Mouse (Mus musculus) hindbrain, embryonic 16.5 days (tissue): ENCODE results near the gene Fam172a. TPM values are rescaled to one million over a fixed set of nuclear protein-coding genes. Genes with fewer than 3 reads are reported as not detected.
A peak's percentile ranks its signal among the peaks of the same experiment; 100 is the strongest.

Experiments
- ATAC-seq: fragments of 200-750 bp; cut with Nextera tagmentation; 2 replicates; pipeline ENCODE4 v1.8.0; 2017; ENCODE audit warnings: moderate TSS enrichment, moderate library complexity
- H3K27ac ChIP-seq: fragments of 300-500 bp; sonication (generic); 2 replicates; pipeline ENCODE4 v1.5.1; 2014; ENCODE audit warnings: low read depth, mild to moderate bottlenecking, control low read depth, low read length, moderate library complexity
- H3K27me3 ChIP-seq: fragments of 300-500 bp; sonication (generic); replicated peaks from 2 replicates; pipeline ENCODE4 v1.6.1; 2014; ENCODE audit warnings: low read length; ENCODE audit not compliant: control insufficient read depth, insufficient read depth
- H3K36me3 ChIP-seq: fragments of 300-500 bp; sonication (generic); 2 replicates; pipeline ENCODE4 v1.6.1; 2014; ENCODE audit warnings: mild to moderate bottlenecking, low read length, moderate library complexity, mixed read lengths; ENCODE audit not compliant: control insufficient read depth, insufficient read depth
- H3K4me1 ChIP-seq: fragments of 300-500 bp; sonication (generic); 2 replicates; pipeline ENCODE4 v1.6.1; 2014; ENCODE audit warnings: low read depth, low read length; ENCODE audit not compliant: control insufficient read depth, insufficient read depth
- H3K4me2 ChIP-seq: fragments of 300-500 bp; sonication (generic); 2 replicates; pipeline ENCODE4 v1.6.1; 2014; ENCODE audit warnings: mild to moderate bottlenecking, low read length, control low read depth, moderate library complexity
- H3K4me3 ChIP-seq: fragments of 300-500 bp; sonication (generic); 2 replicates; pipeline ENCODE4 v1.5.1; 2014; ENCODE audit warnings: mild to moderate bottlenecking, low read length, control low read depth, moderate library complexity
- H3K9ac ChIP-seq: fragments of 300-500 bp; sonication (generic); 2 replicates; pipeline ENCODE4 v1.6.1; 2014; ENCODE audit warnings: low read depth, mild to moderate bottlenecking, control low read depth, low read length, moderate library complexity
- H3K9me3 ChIP-seq: fragments of 300-500 bp; sonication (generic); 2 replicates; pipeline ENCODE4 v1.6.1; 2014; ENCODE audit warnings: mild to moderate bottlenecking, low read length, moderate library complexity; ENCODE audit not compliant: control insufficient read depth
- WGBS: fragments of 180-500 bp; shearing (Covaris S2); extraction: QIAGEN DNeasy Blood & Tissue Kit; methylation state at CpG from one replicate; pipeline ENCODE4 v1.1.7; 2014; 5-methylcytosine and 5-hydroxymethylcytosine counted together
- polyA plus RNA-seq: library from polyadenylated mRNA; unstranded; fragments of >200 nt; fragmentation: Nextera tagmentation; extraction: Ambion mirVana; gene quantifications from 2 replicates; pipeline ENCODE4 v1.2.1, GENCODE M21; 2015

Gene Fam172a
- polyA plus RNA-seq, 1 experiment from 2014 or later: 40.8 TPM

DNA sequence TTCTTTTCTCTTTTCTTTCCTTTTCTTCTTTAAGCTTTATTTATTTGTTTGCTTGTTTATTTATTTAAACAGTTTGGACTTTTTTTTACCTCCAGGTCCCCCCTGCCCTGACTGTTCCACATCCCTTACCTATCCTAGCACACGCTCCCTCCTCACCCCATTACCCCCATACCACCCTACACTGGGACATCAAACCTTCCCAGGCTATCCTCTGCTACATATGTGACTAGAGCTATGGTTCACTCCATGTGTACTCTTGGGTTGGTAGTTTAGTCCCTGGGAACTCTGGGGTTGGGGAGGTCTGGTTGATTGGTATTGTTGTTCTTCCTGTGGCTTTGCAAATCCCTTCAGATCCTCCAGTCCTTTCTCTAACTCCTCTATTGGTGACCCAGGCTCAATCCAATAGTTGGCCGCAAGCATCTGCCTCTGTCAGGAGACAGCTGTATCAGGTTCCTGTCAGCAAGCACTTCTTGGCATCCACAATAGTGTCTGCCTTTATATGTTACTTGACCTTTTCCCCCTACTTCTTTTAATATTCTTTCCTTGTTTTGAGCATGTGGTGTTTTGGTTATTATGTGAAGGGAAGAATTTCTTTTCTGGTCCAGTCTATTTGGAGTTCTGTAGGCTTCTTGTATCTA lies 141.3 kb downstream of the Fam172a start:
- no peaks in the 10 kb centered on the region for H3K9me3 ChIP-seq
- 93% methylated on average over 2 of the region's 2 CpGs for WGBS
- H3K27me3 ChIP-seq: no peaks in the 10 kb centered on the region
- no peak overlapping the region for H3K4me2 ChIP-seq
- no peaks in the 10 kb centered on the region for H3K4me1 ChIP-seq
- no peak overlapping the region for H3K9ac ChIP-seq
- H3K27ac ChIP-seq: no peak overlapping the region
- no peak for ATAC-seq
- H3K4me3 ChIP-seq: no peak overlapping the region
- no peaks in the 10 kb centered on the region for H3K36me3 ChIP-seq

DNA sequence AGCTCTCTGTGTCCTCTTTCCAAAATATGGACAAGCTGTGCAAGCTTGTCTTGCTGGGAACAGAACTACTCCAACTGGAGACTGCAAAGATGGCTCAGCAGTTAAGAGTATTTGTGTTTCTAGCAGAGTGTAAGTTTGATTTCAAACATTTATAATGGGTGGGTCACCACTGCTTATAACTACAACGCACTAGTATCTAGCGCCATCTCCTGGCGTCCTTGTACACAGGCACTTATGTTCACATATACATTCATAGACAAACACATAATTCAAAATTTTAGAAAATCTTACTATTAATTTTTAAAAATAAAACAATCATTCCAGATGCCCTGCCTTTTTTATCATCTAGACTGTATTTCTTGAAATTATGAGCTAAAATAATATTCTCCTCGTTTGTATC lies 147.0 kb downstream of the Fam172a start:
- no peak overlapping the region for H3K27ac ChIP-seq

DNA sequence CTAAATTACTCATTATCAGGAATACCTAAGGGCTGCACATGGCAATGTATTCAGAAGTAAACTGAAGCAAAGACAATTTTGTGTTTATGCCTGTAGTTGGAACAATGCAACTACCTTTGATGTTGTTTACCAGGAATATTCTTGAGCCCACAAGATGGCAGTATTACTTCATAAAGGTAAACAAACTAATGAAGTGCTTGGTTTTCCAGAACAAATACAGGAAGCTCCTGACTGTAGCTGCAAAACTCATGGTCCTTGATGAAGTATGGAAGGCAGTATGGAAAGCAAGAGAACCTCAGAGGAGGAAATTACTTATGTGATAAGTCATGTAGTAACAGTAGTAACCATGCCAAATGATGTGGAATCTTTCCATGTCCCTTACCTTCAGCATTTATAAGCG lies 163.0 kb downstream of the Fam172a start:
- no peaks in the 10 kb centered on the region for H3K9me3 ChIP-seq
- ATAC-seq: peak; percentile 34; the same call in 1 of the 2 replicates
- H3K27me3 ChIP-seq: no peaks in the 10 kb centered on the region
- no peak overlapping the region for H3K9ac ChIP-seq
- no peak overlapping the region for H3K27ac ChIP-seq
- H3K4me3 ChIP-seq: no peak overlapping the region
- no peaks in the 10 kb centered on the region for H3K36me3 ChIP-seq
- no peaks in the 10 kb centered on the region for H3K4me1 ChIP-seq
- 100% methylated on average over 1 of the region's 1 CpGs for WGBS
- H3K4me2 ChIP-seq: no peak overlapping the region

More for the DNA sequence above, 147.0 kb downstream of the Fam172a start:
- Histone ChIP-seq H3K9ac (no peak overlapping the region), H3K27me3 (no peaks in the 10 kb centered on the region), H3K4me1 (no peaks in the 10 kb centered on the region), H3K9me3 (no peaks in the 10 kb centered on the region), H3K4me2 (no peak overlapping the region), H3K4me3 (no peak overlapping the region), H3K36me3 (no peaks in the 10 kb centered on the region)
- WGBS: 90% methylated on average over 4 of the region's 4 CpGs
- ATAC-seq: no peak

DNA sequence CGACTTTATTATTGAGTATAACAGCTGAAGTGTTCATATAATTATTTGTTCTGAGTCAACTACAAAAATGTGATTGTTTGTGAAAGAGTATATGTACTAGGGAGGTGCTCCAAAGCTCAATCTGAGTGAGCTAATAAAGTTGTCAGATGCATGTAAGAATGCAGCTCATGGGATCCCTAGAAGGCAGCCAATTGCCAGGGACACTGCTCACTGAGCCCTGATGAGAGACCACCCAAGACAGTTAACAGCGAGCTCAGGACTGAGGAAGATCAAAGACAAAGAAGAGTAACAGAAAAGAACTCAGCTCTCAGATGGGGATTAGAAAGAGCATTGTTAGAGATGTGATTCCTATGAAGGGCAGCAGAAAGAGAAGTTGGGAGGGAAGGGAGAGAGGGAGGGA lies 166.5 kb downstream of the Fam172a start:
- no peaks in the 10 kb centered on the region for H3K27me3 ChIP-seq
- H3K4me3 ChIP-seq: no peak overlapping the region
- no peak overlapping the region for H3K4me2 ChIP-seq
- H3K4me1 ChIP-seq: no peaks in the 10 kb centered on the region
- WGBS: 40% methylated on average over 2 of the region's 2 CpGs
- no peaks in the 10 kb centered on the region for H3K9me3 ChIP-seq
- no peak for ATAC-seq
- no peaks in the 10 kb centered on the region for H3K36me3 ChIP-seq
- no peak overlapping the region for H3K27ac ChIP-seq
- no peak overlapping the region for H3K9ac ChIP-seq

DNA sequence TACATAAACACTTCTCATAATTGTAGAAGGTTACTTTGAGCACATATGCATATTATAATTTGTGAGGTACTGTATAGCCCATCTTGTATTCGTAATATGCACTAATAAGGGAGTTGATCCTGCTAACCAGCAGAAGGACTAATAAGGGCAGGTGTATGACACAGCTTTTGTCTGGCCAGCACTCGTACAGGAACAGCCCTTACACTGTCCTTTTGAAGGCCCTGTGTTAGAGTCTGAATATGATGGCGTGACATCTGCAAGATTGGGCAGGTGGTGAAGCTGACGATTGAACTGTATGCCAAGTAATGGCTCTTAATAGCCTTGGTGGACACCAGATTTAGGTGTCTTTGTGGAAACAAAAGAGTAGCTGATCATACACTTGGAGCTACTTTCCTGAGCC lies 176.3 kb downstream of the Fam172a start:
- Histone ChIP-seq H3K4me2 (no peak overlapping the region), H3K9ac (no peak overlapping the region), H3K27ac (no peak overlapping the region), H3K27me3 (no peaks in the 10 kb centered on the region), H3K36me3 (no peaks in the 10 kb centered on the region), H3K4me1 (no peaks in the 10 kb centered on the region), H3K9me3 (no peaks in the 10 kb centered on the region), H3K4me3 (no peak overlapping the region)
- 60% methylated on average over 4 of the region's 4 CpGs for WGBS
- no peak for ATAC-seq

DNA sequence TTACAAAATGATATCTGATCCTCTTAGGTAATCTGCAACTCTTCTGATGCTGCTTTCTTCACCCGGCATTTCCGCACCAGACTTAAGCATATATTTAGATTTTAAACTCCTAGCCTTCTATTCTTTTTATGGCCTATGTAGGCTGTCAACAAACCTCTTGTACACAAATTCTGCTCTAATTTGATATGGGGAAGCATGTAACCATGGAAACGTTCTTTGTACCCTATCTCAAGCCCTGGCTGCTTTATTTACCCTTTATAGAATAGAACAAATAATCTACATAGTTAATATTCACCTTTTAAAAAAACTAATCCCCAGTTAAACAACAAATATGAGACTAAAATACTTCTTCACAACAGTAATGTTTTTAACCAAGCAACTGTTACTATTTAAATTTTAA lies 176.7 kb downstream of the Fam172a start:
- Histone ChIP-seq H3K4me1 (no peaks in the 10 kb centered on the region), H3K27me3 (no peaks in the 10 kb centered on the region), H3K4me3 (no peak overlapping the region), H3K27ac (no peak overlapping the region), H3K9ac (no peak overlapping the region), H3K9me3 (no peaks in the 10 kb centered on the region), H3K36me3 (no peaks in the 10 kb centered on the region), H3K4me2 (no peak overlapping the region)
- 66% methylated on average over 3 of the region's 3 CpGs for WGBS
- no peak for ATAC-seq

DNA sequence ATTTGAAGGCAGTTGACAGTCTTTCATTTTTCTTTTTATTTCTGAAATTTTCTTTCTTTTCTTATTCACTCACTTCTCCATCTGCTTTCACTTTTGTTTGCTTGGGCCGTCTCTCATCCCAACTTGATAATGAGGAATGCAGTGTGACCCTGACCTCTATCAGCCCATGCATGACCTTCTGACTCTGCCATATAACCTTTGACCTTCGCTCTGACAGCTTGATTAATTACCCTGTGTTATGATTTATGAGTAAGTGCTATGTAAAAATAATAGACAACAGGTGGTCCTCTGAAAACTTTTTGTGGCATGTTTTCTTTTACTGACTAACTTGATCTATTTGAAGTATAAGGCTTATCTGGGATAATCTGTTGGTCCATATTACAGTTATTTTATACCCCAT lies 195.8 kb downstream of the Fam172a start:
- ATAC-seq: no peak

DNA sequence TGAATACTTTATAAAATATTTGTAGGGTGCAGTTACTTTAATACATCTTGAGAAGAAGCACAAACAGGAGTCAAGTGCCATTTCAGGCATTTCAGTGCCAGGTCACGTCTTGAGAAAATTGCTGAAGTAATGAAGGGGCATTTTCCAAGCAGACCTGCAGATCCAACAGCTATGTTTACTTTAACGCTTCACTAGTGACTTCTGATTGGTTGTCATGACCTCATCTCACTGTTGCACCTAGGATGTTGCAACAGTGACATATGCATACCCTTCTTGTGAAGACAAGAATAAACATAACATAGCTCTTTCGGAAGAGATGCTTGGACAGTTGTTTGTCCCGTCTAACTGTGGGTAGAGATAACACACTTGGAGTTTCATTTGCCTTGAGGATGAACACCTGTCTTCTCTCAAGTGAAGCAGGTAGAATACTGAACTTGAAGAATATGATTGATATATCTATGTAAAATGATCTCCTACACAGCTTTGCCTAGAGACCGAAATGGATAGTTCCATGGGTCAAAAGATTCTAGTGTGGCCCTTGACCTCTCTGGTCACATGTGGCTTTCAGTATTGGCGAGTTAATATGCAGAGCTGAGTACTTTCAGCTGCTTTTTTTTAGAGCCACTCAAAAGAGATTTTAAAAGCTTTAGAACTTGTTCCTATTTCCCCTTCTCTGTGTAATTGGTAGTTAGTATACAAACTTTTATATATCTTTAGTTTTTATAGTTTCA lies 196.4 kb downstream of the Fam172a start:
- no peak overlapping the region for H3K4me3 ChIP-seq
- WGBS: 47% methylated on average over 6 of the region's 6 CpGs
- ATAC-seq: no peak

More for the DNA sequence above, 195.8 kb downstream of the Fam172a start:
- Histone ChIP-seq H3K4me3 (no peak overlapping the region), H3K27me3 (no peaks in the 10 kb centered on the region), H3K4me2 (no peak overlapping the region), H3K9ac (no peak overlapping the region), H3K36me3 (no peaks in the 10 kb centered on the region), H3K4me1 (no peaks in the 10 kb centered on the region), H3K27ac (no peak overlapping the region), H3K9me3 (no peaks in the 10 kb centered on the region)
- 20% methylated on average over 2 of the region's 2 CpGs for WGBS

DNA sequence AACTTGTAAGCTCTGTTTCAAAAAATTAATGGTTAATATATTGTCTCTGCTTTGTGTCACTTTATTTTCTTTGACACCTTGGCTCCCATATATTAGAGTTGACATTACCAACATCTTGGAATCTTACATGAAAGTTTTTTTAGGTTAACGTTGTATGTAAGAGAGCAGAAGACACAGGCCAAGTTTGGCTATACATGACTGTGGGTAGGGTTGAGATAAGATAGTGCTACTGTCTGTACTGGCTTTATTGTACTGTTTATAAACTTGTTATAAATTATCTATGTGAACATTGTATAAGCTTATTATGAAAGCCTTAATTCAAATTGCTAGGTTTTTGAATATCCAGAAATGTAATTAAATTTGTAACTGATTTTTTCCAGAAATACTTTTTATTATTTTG lies 197.9 kb downstream of the Fam172a start:
- Histone ChIP-seq H3K4me3 (no peak overlapping the region), H3K27me3 (no peaks in the 10 kb centered on the region), H3K27ac (no peak overlapping the region), H3K9ac (no peak overlapping the region), H3K9me3 (no peaks in the 10 kb centered on the region), H3K4me2 (no peak overlapping the region), H3K36me3 (no peaks in the 10 kb centered on the region), H3K4me1 (no peaks in the 10 kb centered on the region)
- ATAC-seq: no peak
- WGBS: 59% methylated on average over 1 of the region's 1 CpGs

More for the DNA sequence above, 196.4 kb downstream of the Fam172a start:
- H3K36me3 ChIP-seq: no peaks in the 10 kb centered on the region
- H3K9ac ChIP-seq: no peak overlapping the region
- H3K9me3 ChIP-seq: no peaks in the 10 kb centered on the region
- no peaks in the 10 kb centered on the region for H3K4me1 ChIP-seq
- no peaks in the 10 kb centered on the region for H3K27me3 ChIP-seq
- H3K27ac ChIP-seq: no peak overlapping the region
- no peak overlapping the region for H3K4me2 ChIP-seq
